Mouse (Mus musculus) kidney, adult 2 months (tissue): Measurements from ENCODE around the gene Ppp2r2c.

ENCODE experiments used
- CTCF ChIP-seq: fragments of 200-500 bp; conservative IDR thresholded peaks from 2 replicates; pipeline ENCODE4 v1.5.1; 2011; ENCODE audit warnings: low read depth, mild to moderate bottlenecking, control low read depth, low read length, moderate library complexity, mixed read lengths; ENCODE audit not compliant: insufficient read depth, insufficient read length
- POLR2A ChIP-seq: fragments of 200-500 bp; IDR thresholded peaks from one replicate; pipeline ENCODE4 v1.6.1; 2011; ENCODE audit warnings: low read depth, low read length, control low read depth

DNA sequence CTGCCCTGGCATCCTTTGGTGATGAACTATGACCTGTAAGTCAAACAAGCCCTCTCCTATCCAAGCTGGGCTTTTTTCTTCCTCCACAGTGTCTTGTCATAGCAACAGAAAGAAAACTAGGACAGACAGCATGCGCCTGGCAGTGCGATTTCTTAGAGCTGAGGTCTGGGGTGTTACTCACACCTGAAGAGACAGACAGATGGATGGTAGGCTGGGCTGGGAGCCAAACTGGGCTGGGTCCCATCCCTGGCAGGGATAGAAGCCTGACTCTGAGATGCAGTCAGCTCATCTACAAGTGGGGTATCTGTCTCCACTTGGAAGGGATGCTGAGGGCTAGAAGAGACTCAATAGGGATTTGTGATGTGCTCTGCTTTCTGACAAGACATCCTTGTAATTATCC, 29.3 kb upstream of the Ppp2r2c start:
- TF ChIP-seq CTCF (no peak), POLR2A (no peak)
